Mouse (Mus musculus) myocyte (in vitro differentiated cells): ENCODE results near the gene Rnf43.

Experiments used
- CEBPB ChIP-seq: IDR thresholded peaks from 2 replicates; pipeline ENCODE4 v1.6.1; 2011; ENCODE audit warnings: mild to moderate bottlenecking, moderate library complexity; ENCODE audit not compliant: poor library complexity, insufficient read depth, severe bottlenecking
- E2F4 ChIP-seq: IDR thresholded peaks from one replicate; pipeline ENCODE4 v1.6.1; 2011; ENCODE audit warnings: mild to moderate bottlenecking, control low read depth, moderate library complexity; ENCODE audit not compliant: insufficient read depth
- MAX ChIP-seq: IDR thresholded peaks from one replicate; pipeline ENCODE4 v1.6.1; 2011; ENCODE audit warnings: low read depth, mild to moderate bottlenecking, control low read depth
- MYOD1 ChIP-seq, 3 experiments: IDR thresholded peaks; one replicate each; pipeline ENCODE4 v1.6.1; 2011; ENCODE audit warnings: control low read depth in 2 of 3, low read depth in 2 of 3, mild to moderate bottlenecking in 2 of 3, moderate library complexity in 1 of 3; ENCODE audit not compliant: insufficient read length in 2 of 3, control insufficient read depth in 1 of 3
- MYOG ChIP-seq, 3 experiments: IDR thresholded peaks; one replicate each; pipeline ENCODE4 v1.6.1; 2011; ENCODE audit warnings: control low read depth in 2 of 3, low read depth in 2 of 3, mild to moderate bottlenecking in 2 of 3; ENCODE audit not compliant: insufficient read length in 2 of 3, control insufficient read depth in 1 of 3, insufficient read depth in 1 of 3
- POLR2A ChIP-seq: IDR thresholded peaks from one replicate; pipeline ENCODE4 v1.6.1; 2011; ENCODE audit warnings: low read depth, mild to moderate bottlenecking, control low read depth, moderate library complexity; ENCODE audit not compliant: insufficient read length
- POLR2AphosphoS2 ChIP-seq: IDR thresholded peaks from one replicate; pipeline ENCODE4 v1.6.1; 2011; ENCODE audit warnings: low read depth, control low read depth; ENCODE audit not compliant: insufficient read length
- REST ChIP-seq: IDR thresholded peaks from one replicate; pipeline ENCODE4 v1.6.1; 2011; ENCODE audit warnings: mild to moderate bottlenecking, control low read depth, moderate library complexity; ENCODE audit not compliant: insufficient read depth, insufficient read length
- TCF12 ChIP-seq: IDR thresholded peaks from one replicate; pipeline ENCODE4 v1.6.1; 2011; ENCODE audit warnings: mild to moderate bottlenecking, control low read depth; ENCODE audit not compliant: poor library complexity, insufficient read depth, severe bottlenecking
- TCF3 ChIP-seq: IDR thresholded peaks from one replicate; pipeline ENCODE4 v1.6.1; 2011; ENCODE audit warnings: low read depth, control low read depth; ENCODE audit not compliant: insufficient read length
- USF1 ChIP-seq: IDR thresholded peaks from one replicate; pipeline ENCODE4 v1.6.1; 2011; ENCODE audit warnings: low read depth, mild to moderate bottlenecking, control low read depth, moderate library complexity

DNA sequence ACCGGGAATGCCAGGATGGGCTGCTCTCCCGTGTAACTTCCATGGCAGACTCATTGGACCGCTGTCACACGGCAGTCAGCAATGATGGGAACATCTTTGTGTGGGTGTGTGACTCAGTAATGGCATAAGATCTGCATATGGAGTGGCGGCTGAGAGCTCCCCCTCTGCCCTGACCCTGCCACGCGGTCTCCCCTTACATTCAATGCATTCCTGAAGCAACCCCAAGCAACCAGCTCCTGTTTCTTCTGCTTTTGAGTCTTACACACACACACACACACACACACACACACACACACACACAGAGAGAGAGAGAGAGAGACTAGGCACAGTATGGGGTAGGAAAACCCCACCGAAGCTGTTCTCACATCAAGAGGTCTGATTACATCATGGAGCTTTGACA lies 45.0 kb downstream of the Rnf43 start:
- TF ChIP-seq MAX (no peak), POLR2A (no peak), CEBPB (no peak), TCF3 (no peak), E2F4 (no peak), MYOG (IDR thresholded peaks at IDR 0.05; ENCODE audit: control insufficient read depth in 1 of 3, insufficient read depth in 1 of 3, insufficient read length in 2 of 3, low read depth in 2 of 3) (no peak), USF1 (no peak), MYOD1 (IDR thresholded peaks at IDR 0.05; ENCODE audit: control insufficient read depth in 1 of 3, insufficient read length in 2 of 3, low read depth in 2 of 3) (no peak), TCF12 (no peak), POLR2AphosphoS2 (no peak), REST (no peak)
